Mouse (Mus musculus) CD4-positive, CD25-positive, alpha-beta regulatory T cell, adult 2 months (primary cell): Measurements from ENCODE around the gene Cnih1.

ENCODE experiments used
- DNase-seq: peaks from one replicate; pipeline ENCODE4 v3.0.0-alpha.2; 2012; ENCODE audit warnings: low read depth, low spot score

The Cnih1 gene

DNA sequence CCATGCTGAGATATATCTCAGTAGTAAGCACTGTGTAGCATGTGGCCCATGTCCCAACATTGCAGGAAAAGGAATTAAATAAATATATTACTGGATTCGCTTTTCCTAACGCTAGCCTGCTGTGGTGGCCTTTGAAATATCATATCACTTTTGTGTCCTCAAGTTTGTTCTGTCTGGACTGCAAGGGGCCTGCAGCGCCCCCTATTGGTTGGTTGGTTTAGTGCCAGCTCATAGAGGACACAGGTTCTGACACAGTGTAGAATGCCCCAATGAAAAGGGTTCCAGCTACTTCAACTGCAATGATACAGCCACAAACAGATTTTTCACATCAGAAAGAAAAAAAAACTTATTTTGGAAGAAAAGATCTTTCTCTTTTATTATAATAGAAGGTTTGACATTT, 62.5 kb downstream of the Cnih1 start:
- DNase-seq = peak; percentile 51
